In the genomic region with DNA sequence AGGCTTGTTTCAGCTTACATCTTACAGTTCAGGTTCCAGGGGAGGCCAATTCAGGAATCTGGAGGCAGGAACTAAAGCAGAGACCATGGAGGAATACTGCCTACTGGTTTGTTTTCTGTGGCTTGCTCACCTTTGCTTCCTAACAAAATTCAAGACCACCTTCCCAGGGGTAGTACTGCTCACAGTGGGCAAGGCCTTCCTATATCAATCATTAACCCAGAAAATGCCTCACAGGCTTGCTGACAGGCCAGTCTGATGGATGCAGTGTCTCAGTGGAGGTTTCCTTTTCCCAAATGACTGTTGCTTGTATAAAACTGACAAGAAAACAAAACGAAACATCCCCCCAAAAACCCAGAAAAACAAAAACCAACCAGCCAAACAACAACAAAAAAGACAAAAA, we compare ENCODE assay signal across 10 mouse cellular contexts.
"Had no signal": no experiment of that assay in that cellular context is flagged by ENCODE, and none has a peak within 500 bp of the region (broad histone marks: within the 10 kb centered on the region; RNA-seq: fewer than 3 reads in every experiment).

No protein-coding gene starts in this region.

- H3K4me1 ChIP-seq: limb, embryonic 15.5 days; midbrain, embryonic 13.5 days had no signal

- ATAC-seq: intestine, embryonic 16.5 days; midbrain, embryonic 13.5 days had no signal

- DNase-seq: kidney, postnatal 14 days; layer of hippocampus, adult 9-11 months; layer of hippocampus, postnatal 36 days; lung, adult 18-20 months; right cerebral cortex, adult 18-20 months; thymus, postnatal 4 days had no signal

- H3K36me3 ChIP-seq: limb, embryonic 15.5 days; midbrain, embryonic 13.5 days had no signal

- H3K27ac ChIP-seq: limb, embryonic 15.5 days; midbrain, embryonic 13.5 days; stomach, postnatal 0 days had no signal

- H3K9me3 ChIP-seq: limb, embryonic 15.5 days; midbrain, embryonic 13.5 days had no signal

- H3K4me2 ChIP-seq: limb, embryonic 15.5 days; midbrain, embryonic 13.5 days had no signal

- H3K4me3 ChIP-seq: limb, embryonic 15.5 days; midbrain, embryonic 13.5 days had no signal

- H3K9ac ChIP-seq: limb, embryonic 15.5 days; midbrain, embryonic 13.5 days had no signal

- H3K27me3 ChIP-seq: limb, embryonic 15.5 days; midbrain, embryonic 13.5 days had no signal
